Mouse (Mus musculus): Measurements from ENCODE around the gene Mfsd12. TPM values are rescaled to one million over a fixed set of nuclear protein-coding genes. Genes with fewer than 3 reads are reported as not detected.
A peak's percentile ranks its signal among the peaks of the same experiment; 100 is the strongest.

Mfsd12 gene
- 13.9 and 14.5 TPM in 2 replicates for polyA plus RNA-seq (2016; fragmentation: Nextera tagmentation; extraction: Ambion mirVana)

DNA sequence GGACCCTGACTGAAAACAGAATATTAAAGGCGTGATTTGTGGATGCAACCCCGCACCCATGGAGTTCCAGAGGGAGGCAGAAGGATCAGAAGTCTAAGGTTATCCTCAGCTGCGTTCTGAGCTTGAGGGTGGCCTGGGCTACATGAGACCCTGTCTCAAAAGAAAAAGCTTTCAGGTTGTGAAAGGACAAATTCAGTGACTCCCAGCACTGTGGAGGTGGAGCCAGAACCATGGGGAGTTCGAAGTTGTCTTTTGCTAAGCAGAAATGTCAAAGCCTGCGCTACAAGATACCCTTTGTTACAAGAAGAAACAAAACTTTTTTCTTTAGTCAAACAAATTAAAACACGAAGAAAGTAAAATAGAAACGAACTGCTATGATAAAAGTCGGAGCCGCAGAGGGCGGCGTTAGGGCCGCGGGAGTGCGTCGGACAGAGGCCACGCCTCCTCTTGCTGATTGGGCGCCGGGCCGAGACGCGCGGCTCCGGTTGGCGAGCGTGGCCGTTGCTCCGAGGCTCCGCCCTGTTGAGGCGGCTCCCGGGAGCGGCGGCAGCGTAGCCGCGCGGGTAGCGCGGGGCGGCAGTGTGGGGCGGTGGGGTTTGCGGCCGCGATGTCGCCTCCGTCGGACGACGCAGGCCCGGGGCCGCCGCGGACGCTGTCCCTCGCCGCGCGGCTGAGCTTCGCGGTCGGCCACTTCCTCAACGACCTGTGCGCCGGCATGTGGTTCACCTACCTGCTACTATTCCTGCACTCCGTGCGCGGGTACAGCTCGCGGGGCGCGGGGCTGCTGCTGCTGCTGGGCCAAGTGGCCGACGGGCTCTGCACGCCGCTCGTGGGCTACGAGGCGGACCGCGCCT lies at the start of gene Mfsd12:
Mfsd12 (plus strand) TSS at position 501 of the 854 bp plus-strand sequence.
- Histone ChIP-seq H3K36me3 (peaks cover 6% of the 10 kb centered on the region; the same call in 1 of the 2 replicates), H3K27ac (no peak within 1 kb of the TSS), H3K4me3 (peak within 1 kb of the TSS; percentile 74), H3K9me3 (no peaks in the 10 kb centered on the region), H3K9ac (peak within 1 kb of the TSS; percentile 75), H3K4me2 (replicated peaks) (peak within 1 kb of the TSS; percentile 98), H3K4me1 (peaks cover 23% of the 10 kb centered on the region), H3K27me3 (no peaks in the 10 kb centered on the region)
- WGBS = 3% methylated on average over 72 of the region's 79 CpGs
- peak; percentile 83 for ATAC-seq (ENCODE audit: insufficient number of reproducible peaks, insufficient read depth, low FRiP score, low TSS enrichment)

DNA sequence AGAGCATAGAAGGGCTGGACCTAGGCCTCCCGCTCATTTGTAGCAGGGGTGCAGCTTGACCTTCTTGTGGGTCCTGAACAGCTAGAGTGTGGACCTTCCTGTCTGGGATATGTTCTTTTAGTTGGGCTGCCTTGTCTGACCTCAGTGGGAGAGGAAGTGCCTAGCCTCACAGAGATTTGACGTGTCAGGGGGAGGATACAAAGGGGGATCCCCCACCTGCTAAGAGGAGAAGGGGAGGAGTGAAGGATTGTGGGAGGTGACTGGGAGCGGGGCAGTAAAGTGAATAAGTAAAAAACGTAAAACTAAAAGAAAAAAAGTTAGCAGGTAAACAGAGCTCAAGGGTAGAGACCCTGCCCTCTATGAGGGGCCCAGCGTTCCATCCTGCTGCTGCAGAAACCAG lies 47.7 kb upstream of the Mfsd12 start:
- ATAC-seq (ENCODE audit: insufficient number of reproducible peaks, insufficient read depth, low FRiP score, low TSS enrichment) = no peak
- H3K4me2 ChIP-seq (replicated peaks) = no peak overlapping the region
- WGBS = 90% methylated on average over 5 of the region's 5 CpGs
- H3K4me1 ChIP-seq = 0 out of 2 replicates have a peak, but pooled peaks cover 1% of the 10 kb centered on the region
- H3K9ac ChIP-seq = no peak overlapping the region
- H3K9me3 ChIP-seq = no peaks in the 10 kb centered on the region
- peaks cover 93% of the 10 kb centered on the region for H3K36me3 ChIP-seq
- no peaks in the 10 kb centered on the region for H3K27me3 ChIP-seq
- no peak overlapping the region for H3K27ac ChIP-seq
- no peak overlapping the region for H3K4me3 ChIP-seq

DNA sequence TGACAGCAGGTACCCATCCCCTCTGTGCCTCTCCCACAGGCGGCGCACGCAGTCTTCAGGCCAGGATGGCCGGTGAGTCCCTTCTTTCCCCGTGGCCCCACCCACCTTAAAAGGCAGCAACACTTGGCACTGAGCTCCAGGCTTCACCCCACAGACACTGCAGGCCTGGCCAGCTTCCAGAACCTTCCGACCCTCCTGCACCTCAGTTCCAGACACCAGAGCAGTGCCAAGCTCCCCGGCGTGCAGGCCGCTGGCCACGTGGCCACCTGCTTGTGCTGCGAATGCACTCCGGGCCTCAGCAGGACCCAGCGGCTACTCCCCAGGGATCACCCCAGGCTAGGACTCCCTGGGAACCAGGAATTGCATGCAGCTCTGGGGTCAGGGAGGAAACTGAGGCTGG lies 43.7 kb upstream of the Mfsd12 start:
- WGBS = 95% methylated on average over 13 of the region's 13 CpGs
- H3K4me1 ChIP-seq = peaks cover 15% of the 10 kb centered on the region
- ATAC-seq (ENCODE audit: insufficient number of reproducible peaks, insufficient read depth, low FRiP score, low TSS enrichment) = no peak
- no peak overlapping the region for H3K27ac ChIP-seq
- no peaks in the 10 kb centered on the region for H3K27me3 ChIP-seq
- no peak overlapping the region for H3K4me2 ChIP-seq (replicated peaks)
- no peaks in the 10 kb centered on the region for H3K9me3 ChIP-seq
- H3K4me3 ChIP-seq = no peak overlapping the region
- peaks cover 89% of the 10 kb centered on the region for H3K36me3 ChIP-seq
- no peak overlapping the region for H3K9ac ChIP-seq

DNA sequence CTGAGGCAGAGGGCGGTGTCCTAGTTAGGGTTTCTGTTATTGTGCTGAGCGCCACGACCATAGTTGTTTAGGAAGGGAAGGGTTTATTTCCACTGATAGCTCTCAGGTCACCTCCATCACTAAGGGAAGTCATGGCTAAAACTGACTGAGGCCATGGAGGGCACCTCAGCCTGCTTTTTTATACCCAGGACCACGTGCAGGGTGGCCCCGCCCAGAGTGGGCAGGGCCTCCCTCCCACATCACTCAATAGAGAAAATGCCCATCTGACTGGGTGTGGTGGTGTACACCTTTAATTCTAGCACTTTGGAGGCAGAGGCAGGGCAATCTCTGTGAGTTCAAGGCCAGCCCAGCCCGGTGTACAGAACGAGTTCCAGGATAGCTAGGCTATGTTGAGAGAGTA lies 43.1 kb upstream of the Mfsd12 start:
- no peak overlapping the region for H3K4me2 ChIP-seq (replicated peaks)
- peaks cover 87% of the 10 kb centered on the region for H3K36me3 ChIP-seq
- no peaks in the 10 kb centered on the region for H3K27me3 ChIP-seq
- H3K27ac ChIP-seq = no peak overlapping the region
- no peak overlapping the region for H3K9ac ChIP-seq
- peaks cover 21% of the 10 kb centered on the region for H3K4me1 ChIP-seq
- no peaks in the 10 kb centered on the region for H3K9me3 ChIP-seq
- no peak for ATAC-seq (ENCODE audit: insufficient number of reproducible peaks, insufficient read depth, low FRiP score, low TSS enrichment)
- WGBS = 78% methylated on average over 7 of the region's 7 CpGs
- no peak overlapping the region for H3K4me3 ChIP-seq

DNA sequence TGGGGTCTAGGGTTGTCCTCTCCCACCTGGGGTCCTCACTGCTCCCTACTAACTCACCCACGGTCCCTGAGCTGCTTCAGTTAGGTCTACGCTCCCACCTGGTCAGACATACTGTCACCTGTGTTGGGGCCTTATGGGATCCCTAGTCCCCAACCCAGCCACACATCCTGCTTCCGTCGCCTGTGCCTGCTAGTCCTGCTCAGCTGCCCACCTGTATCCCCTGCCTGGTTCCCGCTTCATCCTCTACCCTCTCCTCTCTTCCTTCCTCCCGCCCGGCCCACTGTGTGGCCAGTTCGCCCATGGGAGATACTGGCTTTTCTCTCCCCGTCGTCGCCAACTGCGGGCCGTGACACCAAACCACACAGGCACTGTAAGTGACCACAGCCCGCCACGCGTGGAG lies 41.7 kb upstream of the Mfsd12 start:
- peaks cover 26% of the 10 kb centered on the region for H3K4me1 ChIP-seq
- H3K27me3 ChIP-seq = no peaks in the 10 kb centered on the region
- H3K4me2 ChIP-seq (replicated peaks) = no peak overlapping the region
- no peak overlapping the region for H3K27ac ChIP-seq
- no peaks in the 10 kb centered on the region for H3K9me3 ChIP-seq
- H3K9ac ChIP-seq = no peak overlapping the region
- ATAC-seq (ENCODE audit: insufficient number of reproducible peaks, insufficient read depth, low FRiP score, low TSS enrichment) = no peak
- peaks cover 73% of the 10 kb centered on the region for H3K36me3 ChIP-seq
- H3K4me3 ChIP-seq = no peak overlapping the region
- WGBS = 93% methylated on average over 16 of the region's 16 CpGs

DNA sequence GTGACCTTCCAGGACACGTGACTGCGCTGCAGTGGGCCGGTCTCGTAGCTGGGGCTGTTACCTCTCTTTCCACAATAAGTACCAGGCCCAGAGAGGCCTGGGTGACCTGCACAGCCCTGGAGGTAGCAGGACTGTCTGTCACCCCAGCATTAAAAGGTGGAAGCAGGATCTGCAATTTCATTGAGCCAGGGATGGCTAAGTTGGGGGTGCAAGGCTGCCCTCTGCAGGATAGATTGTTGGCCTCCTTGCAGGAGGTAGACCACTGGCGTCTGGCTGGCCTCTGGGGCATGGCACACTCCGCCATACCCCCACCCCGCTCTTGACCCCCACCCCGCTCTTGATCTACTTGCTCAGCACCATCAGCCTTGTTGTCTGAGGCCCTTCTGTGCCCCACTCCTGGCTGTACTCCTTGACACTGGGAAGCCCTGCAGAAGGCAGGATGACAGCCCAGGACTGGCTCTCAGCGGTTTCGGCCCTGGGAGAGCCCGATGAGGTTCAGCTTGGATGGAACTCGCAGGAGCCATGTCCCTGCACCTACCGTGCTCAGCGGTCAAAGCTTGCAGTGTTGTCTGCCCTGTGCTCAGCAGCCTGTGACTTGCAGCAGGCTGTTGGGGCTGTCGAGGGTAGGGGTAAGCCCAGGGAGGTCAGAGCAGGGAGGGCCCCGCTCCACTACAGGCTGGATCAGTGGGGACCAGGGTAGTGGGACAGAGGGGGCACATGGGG lies 40.8 kb upstream of the Mfsd12 start:
- H3K9me3 ChIP-seq = no peaks in the 10 kb centered on the region
- WGBS = 45% methylated on average over 16 of the region's 16 CpGs
- peaks cover 26% of the 10 kb centered on the region for H3K4me1 ChIP-seq
- H3K36me3 ChIP-seq = peaks cover 64% of the 10 kb centered on the region
- 0 out of 2 replicates have a peak overlapping the region, but pooled peaks have one; percentile 16 for H3K4me3 ChIP-seq
- peak overlapping the region; percentile 43 for H3K4me2 ChIP-seq (replicated peaks)
- no peaks in the 10 kb centered on the region for H3K27me3 ChIP-seq
- ATAC-seq (ENCODE audit: insufficient number of reproducible peaks, insufficient read depth, low FRiP score, low TSS enrichment) = no peak
- H3K27ac ChIP-seq = no peak overlapping the region
- H3K9ac ChIP-seq = peak overlapping the region; percentile 20

DNA sequence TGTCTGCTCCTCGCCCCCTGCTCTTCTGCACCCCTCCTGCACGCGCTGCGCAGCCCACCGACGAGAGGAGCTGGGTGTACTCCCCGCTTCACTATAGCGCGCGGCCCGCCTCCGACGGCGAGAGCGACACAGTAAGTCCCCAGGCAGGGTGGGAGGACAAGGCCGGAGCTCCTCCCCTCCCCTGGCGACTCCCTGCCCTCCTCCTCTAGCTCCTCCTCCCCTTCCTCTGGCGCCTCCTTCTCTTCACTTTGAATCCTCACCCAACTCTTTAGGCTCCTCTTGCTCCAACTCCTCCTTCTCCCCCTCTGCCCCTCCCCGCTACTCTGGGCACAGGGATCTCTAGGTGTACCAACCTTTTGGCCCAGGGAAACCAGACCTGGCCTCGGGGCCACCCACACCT lies 40.0 kb upstream of the Mfsd12 start:
- no peak for ATAC-seq (ENCODE audit: insufficient number of reproducible peaks, insufficient read depth, low FRiP score, low TSS enrichment)
- H3K9ac ChIP-seq = peak overlapping the region; percentile 20
- H3K4me2 ChIP-seq (replicated peaks) = peak overlapping the region; percentile 43
- H3K27ac ChIP-seq = no peak overlapping the region
- no peaks in the 10 kb centered on the region for H3K9me3 ChIP-seq
- H3K36me3 ChIP-seq = peaks cover 58% of the 10 kb centered on the region
- 16% methylated on average over 20 of the region's 20 CpGs for WGBS
- no peaks in the 10 kb centered on the region for H3K27me3 ChIP-seq
- peak overlapping the region; percentile 16; the same call in 1 of the 2 replicates for H3K4me3 ChIP-seq
- peaks cover 32% of the 10 kb centered on the region for H3K4me1 ChIP-seq

DNA sequence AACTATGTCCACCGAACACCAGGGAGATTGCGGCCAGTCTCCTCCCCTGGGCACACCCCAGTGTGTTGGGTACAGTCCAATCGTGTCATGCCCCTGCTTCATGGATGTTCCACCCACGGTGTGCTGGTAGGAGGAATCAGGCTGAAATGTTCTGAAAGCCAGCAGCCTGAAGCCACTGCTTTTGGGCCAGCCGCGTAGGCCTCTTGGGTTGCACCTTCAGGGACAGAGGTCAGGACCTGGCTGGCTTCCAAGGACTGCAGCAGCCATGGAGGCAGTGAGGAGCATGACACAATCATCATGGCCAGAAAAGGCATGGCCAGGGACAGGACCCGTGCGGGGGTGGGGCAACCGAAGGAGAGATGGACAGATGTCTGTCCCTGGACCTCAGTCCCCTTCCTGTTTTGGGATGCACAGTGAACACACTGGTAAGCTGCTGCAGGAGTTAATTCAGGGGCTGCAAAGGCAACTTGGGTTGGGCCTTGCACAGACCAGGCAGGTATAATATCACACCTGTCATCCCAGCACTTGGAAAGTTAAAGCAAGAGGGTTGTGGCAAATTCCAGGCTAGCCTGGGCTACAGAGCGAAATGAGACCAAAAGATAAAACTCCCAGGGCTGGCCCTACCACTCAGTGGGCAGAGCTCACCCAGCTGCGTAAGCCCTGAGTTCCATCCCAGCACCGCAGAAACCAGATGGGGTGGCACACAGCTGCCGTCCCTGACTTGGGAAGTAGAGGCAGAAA lies 38.5 kb upstream of the Mfsd12 start:
- Histone ChIP-seq H3K27me3 (no peaks in the 10 kb centered on the region), H3K4me3 (0 out of 2 replicates have a peak overlapping the region, but pooled peaks have one; percentile 84), H3K9ac (peak overlapping the region; percentile 54), H3K4me1 (peaks cover 35% of the 10 kb centered on the region), H3K27ac (peak overlapping the region; percentile 85; the same call in 1 of the 2 replicates), H3K36me3 (peaks cover 58% of the 10 kb centered on the region), H3K4me2 (replicated peaks) (peak overlapping the region; percentile 61), H3K9me3 (no peaks in the 10 kb centered on the region)
- WGBS = 93% methylated on average over 13 of the region's 13 CpGs
- no peak for ATAC-seq (ENCODE audit: insufficient number of reproducible peaks, insufficient read depth, low FRiP score, low TSS enrichment)

DNA sequence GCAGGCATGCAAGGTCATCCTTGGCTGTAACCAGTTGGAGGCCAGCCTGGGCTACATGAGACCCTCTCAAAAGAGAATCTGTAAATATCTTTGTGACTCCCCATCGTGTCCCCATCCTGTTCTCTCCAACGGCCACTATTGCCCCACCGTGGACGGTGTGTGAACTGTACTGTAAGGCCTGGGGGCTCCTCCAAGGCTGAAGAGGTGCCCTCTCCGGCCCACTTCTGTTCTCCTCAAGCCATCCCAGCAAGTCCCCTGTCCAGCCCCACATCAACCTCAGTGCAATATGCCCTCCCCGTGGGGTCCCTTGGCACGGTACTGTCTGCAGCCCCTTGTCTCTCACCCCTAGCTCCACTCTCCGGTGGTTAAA lies 38.0 kb upstream of the Mfsd12 start:
- WGBS = 42% methylated on average over 8 of the region's 8 CpGs
- peak overlapping the region; percentile 84 for H3K4me3 ChIP-seq
- no peaks in the 10 kb centered on the region for H3K9me3 ChIP-seq
- H3K36me3 ChIP-seq = peaks cover 58% of the 10 kb centered on the region
- peak overlapping the region; percentile 61 for H3K4me2 ChIP-seq (replicated peaks)
- peak overlapping the region; percentile 54 for H3K9ac ChIP-seq
- no peak for ATAC-seq (ENCODE audit: insufficient number of reproducible peaks, insufficient read depth, low FRiP score, low TSS enrichment)
- H3K4me1 ChIP-seq = peaks cover 35% of the 10 kb centered on the region
- H3K27ac ChIP-seq = peak overlapping the region; percentile 85
- no peaks in the 10 kb centered on the region for H3K27me3 ChIP-seq

DNA sequence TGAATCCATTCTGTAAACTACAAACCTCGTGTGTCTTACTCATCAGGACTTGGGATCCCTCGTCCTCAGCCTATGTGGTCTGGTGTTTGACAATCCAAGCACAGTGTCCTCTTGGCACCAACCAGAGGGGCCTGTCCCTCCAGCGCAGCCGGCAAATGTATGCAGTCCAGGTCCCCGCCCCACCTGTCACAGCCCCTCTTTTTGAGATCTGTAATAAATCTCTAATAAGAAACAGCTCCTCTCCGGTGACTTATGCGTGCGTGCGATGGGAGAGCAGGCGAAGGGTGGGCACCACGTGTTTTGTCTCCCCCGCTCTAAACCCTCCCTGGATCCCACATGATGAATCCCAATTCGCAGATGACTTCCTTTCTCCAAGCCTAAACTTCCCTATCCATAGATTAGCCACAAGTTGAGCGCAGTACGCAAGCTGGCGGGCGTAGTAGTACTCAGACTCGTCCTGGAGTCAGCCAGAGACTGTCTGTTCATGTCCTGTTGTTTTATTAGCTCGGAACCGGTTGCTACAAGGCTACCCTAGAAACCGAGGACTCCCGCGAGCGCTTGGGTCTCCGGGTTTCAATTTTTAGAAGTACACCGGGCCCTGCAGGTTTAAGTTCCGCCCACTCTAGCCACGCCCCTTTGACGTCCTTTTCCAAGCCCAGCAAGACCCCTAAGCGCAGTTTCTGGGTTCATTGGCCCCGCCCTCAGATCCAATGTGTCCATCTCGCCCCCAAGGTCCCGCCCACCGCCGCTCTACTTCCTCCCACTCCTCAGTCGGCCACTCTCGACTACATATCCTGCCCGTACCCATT lies 37.3 kb upstream of the Mfsd12 start:
- Histone ChIP-seq H3K9me3 (no peaks in the 10 kb centered on the region), H3K4me1 (peaks cover 35% of the 10 kb centered on the region), H3K4me3 (peak overlapping the region; percentile 84), H3K4me2 (replicated peaks) (peak overlapping the region; percentile 61), H3K36me3 (peaks cover 58% of the 10 kb centered on the region), H3K27me3 (no peaks in the 10 kb centered on the region), H3K27ac (peak overlapping the region; percentile 85), H3K9ac (peak overlapping the region; percentile 54)
- peak; percentile 23 for ATAC-seq (ENCODE audit: insufficient number of reproducible peaks, insufficient read depth, low FRiP score, low TSS enrichment)
- 1% methylated on average over 38 of the region's 38 CpGs for WGBS

Measured in embryonic facial prominence, embryonic 12.5 days (tissue).